Mouse (Mus musculus) frontal cortex, postnatal 14 days (tissue): ENCODE measurements around the gene Dnajc6.

Source experiments
- DNase-seq, 2 experiments: peaks; one replicate each; pipeline ENCODE4 v3.0.0; 2022; ENCODE audit warnings: low spot score in 2 of 2

Gene Dnajc6

DNA sequence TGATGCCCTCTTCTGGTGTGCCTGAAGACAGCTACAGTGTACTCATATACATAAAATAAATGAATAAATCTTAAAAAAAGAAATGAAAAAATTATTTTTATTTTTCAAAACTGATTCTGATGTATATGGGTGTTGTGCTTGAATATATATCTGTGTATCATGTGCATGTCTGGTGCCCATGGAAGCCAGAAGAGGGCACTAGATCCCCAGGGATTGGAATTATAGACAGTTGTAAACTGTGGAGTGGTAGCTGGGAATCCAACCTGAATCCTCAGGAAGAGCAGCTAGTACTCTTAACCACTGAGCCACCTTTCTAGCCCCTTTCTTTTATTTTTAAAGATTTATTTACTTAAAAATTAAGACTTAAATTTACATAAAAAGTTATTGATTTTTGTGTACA lies 9.9 kb downstream of the Dnajc6 start:
- DNase-seq: no peak

DNA sequence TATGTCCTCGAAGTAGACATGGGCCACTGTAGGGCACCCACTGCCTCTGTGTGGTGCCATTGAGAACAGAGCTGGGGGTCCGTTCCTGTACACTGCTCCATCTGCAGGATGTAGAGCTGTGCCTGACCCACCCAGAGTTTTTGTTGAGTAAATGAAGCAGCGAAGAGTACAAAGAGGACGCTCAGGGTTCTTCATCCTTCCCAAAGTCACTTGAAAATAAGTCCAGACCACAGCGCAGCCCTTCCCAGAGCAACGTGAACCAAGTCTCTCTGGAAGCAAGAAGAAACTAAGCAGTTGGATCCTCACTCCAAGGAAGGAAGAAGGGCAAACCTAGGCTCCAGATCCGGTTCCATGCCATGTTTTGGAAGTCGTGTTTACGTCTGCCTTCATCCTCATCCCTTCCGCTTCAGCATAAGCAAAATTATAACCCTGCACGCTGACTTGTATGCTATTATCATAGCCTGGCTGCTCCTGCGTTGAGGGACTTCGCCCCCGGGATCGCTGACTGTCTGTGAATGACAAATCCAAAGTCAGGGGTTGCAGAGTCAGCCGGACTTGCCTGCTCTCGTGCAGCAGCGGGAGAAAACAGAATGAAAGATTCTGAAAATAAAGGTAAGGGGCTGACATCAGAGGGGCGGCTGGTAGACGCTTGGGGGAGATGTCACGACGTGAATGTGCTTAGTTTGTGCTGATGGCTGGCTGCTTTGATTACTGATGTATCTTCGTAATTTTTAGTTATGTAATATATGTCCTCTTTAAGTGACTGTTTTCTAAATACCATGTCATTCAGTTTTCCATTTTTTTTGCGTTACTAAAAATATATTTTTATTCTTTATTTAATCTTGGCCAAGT lies 11.3 kb downstream of the Dnajc6 start:
- peak; percentile 61 to 65 for DNase-seq

DNA sequence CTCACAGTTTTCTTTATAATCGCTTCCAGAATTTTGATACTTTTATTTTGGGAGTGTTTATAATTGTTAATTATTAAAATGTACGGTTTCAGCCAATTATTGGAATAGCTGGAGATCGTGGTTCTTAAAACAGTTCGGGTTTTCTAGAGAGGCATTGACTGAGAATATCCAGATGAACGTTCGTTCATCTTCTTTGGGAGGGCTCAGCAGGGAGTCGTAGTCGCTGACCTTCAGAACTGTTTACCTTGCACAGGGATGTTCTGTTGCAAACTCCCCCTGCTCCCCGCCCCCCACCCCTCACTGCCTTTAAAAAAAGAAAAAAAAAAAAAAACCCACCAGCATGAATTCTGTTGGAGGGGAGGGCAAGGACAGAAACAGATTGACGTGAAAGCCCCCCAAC lies 12.0 kb downstream of the Dnajc6 start:
- DNase-seq: no peak

DNA sequence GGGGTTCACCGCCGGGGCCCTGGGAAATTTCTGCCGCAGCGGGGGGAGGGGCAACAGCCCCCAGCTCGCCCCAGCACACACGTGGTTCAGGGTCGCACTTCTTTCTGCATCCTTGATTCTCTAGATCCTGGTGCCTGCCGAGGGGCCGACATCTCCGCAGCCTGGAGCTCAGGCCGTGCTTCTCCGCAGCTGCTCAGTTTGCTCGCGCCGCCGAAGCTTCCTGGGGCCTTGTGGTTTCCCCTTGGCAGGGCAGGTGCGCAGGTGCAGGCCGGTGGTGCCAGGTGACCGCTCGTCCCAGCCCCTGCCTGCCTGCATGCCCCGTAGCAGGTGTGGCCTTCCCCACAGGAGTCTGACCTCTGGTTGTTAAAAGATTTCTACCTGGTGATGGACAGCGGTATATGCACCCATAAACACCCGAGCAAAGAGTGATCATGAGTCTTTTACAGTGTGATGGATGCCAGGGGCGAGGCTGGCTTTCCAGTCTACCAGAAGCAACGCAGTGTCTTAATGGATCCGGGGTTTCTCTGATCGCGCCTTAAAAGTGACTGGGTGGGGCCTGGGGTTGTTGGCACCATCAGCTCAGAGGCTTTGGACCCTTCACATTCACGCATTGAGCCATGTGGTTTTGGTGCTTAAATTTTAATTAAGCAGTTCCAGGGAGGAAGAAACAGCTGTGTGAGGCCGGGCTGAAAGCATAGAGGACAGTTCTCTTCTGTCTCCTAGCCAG lies 12.6 kb downstream of the Dnajc6 start:
- DNase-seq: peak; percentile 29 to 31

DNA sequence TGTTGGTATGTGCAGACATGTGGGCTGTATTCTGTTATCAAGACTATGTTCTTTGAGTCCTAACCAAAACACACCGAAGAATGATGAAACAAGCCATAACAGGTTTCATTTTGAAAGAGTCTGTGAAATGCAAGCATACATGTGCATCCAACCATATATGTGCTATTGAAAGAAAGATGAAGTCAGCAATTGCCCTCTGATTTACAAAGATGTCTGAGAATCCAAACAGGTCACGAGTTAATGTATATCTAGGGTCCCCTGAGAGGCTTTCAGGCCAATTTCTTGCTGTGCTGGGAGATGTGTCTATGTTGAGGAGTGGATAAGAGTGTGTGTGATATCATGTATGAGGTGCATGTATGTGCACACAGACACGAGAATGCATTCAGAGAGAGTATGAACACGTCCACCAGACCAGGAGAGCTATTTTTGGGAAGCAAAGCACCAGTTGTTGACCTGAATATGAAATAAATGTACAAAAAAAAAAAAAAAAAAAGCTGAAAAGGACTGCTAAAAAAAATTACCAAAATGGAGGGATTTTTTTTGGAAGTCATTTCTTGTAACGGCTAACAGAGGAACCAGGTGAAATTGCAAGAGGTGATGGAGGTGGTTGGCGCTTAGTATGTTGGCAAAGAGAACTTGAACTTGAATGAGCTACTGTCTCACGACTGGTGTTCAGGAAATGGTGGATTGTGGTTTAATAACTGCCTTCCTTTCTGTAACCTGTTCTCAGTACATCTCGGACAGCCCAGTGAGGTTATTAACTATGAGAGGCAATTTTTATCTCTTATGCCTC lies 13.9 kb downstream of the Dnajc6 start:
- no peak for DNase-seq

DNA sequence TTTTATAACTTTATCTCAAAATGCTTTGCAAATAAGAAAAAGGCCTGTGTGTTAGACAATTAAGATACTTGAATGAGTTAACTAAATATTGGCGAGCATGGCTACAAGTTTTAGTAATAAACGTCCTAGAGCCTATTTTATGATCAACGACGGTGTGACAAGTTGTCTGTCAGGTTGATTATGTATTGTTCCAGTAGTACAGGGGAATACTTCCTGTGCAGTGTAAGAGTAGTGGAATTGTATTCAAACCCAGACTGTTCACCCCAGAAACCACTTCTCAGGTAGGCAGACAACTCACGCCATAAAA lies 14.4 kb downstream of the Dnajc6 start:
- no peak for DNase-seq

DNA sequence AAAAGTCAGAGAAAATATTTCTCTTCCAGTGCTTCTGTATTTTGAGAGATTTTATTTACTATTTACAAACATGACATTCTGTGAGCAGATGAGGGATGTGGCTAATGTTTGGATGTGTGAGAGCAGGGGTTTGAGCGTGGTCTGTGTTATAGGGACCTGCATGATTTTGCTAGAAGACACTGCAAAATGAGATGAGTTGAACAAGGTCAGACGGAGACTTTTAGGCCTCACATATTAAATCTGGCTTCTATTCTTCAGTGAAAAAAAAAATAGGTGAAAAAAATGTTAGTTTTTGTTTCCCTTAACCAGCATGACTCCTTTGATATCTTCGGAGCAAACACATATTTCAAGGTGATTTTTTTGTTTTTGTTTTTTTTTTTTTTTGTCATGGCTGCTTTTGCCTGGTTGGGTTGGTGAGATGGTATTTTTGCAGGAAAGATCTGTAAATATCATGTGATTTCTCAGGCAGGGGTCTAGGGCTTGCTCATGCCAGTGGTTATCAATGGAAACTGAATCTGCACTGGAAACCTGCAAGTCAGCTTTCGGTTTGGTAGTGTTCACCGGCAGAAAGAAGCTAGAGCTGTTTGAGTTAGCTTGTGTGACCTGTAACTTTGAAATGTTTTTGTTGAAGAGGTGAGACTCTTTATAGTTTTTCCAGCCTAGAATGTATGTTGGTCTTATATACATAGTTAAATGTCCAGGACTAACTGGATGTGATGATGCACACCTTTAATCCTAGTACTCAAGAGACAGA lies 15.5 kb downstream of the Dnajc6 start:
- DNase-seq: no peak

DNA sequence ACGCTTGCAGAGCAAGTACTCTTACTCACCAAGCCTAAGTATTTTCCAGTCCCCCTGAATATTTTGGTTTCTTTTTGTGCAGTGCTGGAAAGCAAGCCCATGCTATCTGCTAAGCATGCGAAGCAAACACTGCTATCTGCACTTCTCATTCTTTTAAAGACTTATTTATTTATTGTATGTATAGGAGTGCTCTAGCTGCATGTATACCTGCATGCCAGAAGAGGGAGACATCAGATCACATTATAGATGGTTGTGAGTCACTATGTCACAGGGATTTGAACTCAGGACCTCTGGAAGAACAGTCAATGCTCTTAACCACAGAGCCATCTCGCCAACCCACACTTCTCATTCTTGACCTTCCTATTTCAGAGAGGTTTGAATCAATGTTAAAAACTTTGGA lies 16.8 kb downstream of the Dnajc6 start:
- DNase-seq: no peak

DNA sequence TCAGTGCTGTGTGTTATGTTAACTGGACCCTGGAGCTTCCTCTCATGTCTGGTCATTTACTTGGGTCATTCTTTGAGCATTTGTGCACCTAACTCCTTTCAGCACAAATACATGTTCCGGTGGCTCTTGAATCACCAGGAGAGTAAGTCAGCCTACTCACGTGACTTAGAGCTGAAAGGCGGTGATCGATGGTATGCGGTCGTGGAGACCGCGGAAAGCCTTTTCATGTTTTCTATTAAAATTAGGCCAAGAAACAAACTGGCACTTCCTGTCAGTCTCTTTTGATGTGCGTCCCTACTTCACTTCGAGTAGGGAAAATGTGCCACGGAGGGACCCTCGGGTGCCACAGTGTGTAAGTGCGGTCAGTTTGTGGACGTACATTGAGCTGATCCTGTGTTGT lies 19.4 kb downstream of the Dnajc6 start:
- no peak for DNase-seq

DNA sequence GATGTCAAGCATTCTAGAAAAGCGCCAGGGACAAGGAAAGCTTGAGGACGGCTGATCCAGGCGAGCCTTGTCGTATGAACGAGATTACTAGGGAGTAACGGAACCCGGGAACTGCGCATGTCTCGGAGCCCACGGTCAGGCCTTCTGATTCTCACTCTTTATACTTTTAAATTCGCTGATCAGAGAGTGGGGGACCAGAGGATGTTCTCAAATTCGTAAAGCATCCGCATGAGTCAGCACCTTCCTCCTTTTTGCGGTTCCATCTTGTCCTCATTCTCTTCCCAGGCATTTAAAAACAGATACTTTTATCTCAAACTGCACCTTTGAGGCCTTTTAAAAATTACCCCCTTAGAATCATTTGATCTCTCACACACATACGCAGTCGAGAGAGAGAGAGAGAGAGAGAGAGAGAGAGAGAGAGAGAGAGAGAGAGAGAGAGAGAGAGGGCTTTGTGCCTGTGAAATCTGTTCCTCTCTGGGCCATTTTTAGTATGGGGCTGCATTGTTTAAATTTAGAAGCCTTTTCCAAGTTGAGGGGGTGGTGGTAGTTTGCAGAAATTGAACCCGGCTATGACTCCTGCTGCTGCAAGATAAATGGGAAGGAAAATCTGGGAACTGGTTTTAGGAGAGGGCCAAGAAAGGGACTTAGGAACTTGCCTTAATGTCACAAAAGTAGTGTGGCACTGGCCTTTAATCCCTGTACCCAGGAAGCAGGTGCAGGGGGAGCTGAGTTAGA lies 20.2 kb downstream of the Dnajc6 start:
- no peak for DNase-seq

DNA sequence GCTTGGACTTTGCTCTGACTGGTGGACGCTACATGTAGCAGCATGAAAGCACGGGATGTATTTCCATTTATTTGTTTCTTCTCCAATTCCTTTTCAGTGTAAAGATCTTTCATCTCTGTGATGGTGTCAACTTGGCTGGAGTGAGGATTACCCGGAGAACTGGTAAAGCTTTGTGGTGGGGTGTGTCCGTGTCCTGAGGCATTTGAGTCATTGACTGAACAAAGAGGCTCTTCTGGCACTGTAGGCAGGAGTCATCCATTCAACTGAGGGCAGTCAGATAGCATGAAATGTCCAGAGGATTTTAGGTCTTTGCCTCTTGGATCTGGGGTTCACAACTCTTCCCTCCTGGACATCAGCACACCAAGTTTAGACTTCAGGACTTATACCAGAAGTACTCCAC lies 35.5 kb downstream of the Dnajc6 start:
- DNase-seq: no peak

DNA sequence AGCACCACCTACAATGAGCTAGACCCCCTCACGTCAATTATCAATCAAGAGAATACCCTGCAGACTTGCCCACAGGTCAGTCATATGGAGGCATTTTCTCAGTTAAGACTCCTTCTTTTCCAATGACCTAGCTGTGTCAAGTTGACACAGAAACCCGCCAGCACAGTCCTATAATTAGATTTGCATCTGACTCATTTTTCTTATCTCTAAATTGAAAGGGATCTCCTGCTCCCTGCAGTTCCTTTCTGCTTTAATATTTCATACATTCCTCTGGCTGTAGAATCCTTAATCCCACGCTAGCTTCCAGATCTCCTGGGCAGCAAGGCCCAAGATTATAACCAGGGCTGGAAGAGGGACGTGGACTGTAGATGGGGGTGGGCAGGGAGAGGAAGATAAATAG lies 44.1 kb downstream of the Dnajc6 start:
- DNase-seq: no peak

DNA sequence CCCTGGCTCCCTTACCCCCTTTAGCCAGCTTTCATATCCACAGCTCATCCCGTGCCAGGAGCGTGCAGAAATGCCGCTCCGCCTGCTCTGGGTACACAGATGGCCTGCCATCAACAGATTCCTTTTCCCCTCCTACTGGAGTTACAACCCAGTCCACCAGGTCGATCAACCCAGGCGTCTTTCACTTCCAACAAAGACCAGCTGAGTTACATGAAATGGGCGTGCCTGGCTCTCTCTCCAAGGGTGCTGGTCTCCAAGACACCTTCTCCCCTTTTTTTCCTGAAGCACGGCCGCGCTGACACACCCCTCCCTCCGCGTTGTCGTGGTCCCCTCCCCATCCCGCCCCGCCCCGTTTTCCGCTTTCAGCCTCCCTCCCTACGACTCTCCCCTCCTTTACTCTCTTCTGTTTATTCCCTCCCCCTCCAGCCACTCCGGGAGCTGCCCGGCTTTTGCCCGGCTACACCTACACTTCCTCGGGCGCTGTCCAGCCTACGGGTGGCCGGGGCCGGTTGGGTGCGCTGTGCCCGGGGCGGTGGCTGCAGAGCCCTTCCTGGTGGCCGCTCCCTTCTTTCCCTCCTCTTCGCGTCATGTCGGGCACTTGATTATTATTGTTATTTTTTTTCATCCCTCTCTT lies 53.6 kb downstream of the Dnajc6 start:
- no peak for DNase-seq

DNA sequence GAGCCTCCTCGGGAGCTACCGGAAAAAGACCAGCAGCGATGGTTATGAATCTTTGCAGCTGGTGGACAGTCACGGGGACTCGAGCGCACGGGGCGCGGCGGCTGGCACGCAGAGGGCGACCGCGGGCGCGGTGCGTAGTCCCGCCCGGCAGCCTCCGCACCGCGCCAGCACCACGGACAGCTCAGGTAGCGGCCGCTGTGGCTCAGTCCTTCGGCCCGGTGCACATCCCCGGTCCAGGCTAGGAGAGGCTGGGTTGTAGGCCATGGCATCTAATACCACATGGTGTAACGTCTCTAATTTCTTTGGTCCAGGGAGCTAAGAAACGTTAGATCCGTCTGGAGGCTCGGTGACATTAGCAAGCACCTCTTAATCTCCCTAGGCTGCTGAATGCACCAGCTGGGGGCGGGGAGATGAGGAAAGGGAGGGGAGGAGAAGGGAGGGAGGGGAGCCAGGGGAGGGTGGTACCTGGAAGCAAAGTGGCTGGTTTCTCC lies 54.3 kb downstream of the Dnajc6 start:
- DNase-seq: no peak

DNA sequence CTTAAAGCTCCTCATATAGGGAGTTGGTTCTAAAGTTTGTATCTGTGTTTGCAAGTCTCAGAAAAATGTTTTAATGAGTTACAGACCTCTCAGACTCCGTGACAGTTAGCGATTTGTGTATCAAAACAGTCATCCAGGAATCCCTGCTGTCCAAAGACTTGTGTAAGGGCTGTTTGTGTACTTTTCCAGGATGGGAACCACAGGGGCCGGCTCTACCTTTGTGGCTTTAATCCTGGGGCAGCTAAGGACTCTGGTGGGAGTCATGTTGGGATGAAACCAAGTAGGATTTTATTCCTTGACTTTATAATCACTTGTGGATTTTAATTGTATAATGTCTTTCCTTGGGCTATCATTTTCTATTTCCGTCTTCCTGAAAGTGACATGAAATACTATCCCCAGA lies 55.0 kb downstream of the Dnajc6 start:
- DNase-seq: no peak

DNA sequence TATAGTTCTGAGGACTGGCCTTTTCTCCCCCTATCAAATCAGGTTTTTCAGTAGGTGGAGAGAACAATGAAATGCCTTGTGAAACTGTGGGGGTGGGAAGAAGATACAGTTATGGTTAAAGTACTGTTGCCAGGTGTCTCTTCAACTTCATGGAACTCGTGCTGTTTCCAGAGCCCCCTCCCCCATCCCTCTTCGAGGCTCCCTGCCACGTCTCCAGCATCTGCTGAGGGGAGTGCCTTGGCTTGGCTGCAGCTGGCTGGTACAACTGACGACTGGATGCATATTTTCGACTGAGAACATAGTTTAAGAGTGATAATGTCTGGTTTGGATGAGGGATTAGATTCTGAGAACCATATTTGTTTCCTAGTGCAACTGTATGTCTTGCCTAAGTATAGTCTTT lies 55.9 kb downstream of the Dnajc6 start:
- DNase-seq: no peak

DNA sequence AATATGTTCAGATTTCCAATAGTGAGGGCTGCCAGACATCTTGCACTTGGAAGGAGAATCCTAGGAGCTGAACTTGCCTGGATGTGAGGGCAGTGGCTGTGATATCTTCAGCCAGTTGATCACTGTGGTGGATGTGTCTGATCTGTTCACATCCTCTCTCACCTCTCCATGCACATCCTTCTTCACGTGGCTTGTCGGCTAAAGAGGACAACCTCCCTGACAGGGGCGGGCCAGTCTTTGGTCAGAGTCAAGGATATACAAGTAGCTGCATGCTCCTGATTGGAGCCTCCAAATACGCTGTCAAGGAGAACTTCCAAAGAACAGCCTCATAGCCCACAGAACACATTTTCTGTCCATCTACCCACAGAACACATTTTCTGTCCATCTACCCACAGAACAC lies 58.6 kb downstream of the Dnajc6 start:
- DNase-seq: no peak

DNA sequence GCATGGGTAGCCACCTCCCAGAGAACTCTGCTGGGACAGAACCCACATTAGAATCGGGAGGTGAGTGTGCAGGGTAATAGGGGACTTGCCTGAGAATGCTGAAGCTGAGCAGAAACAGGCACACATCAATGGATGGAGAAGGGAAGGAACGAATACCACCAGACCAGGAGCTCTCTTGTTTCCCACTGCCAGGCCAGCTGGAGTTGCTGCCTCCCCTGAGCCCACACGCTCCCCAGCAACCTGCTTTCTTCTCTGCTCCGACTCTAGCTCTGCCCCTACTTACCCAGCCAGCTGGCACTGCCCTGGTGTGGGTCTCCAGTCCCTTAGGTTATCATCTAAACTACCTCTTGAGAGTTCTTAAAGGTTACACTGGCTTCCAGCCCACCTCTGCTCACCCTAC lies 63.7 kb downstream of the Dnajc6 start:
- no peak for DNase-seq

DNA sequence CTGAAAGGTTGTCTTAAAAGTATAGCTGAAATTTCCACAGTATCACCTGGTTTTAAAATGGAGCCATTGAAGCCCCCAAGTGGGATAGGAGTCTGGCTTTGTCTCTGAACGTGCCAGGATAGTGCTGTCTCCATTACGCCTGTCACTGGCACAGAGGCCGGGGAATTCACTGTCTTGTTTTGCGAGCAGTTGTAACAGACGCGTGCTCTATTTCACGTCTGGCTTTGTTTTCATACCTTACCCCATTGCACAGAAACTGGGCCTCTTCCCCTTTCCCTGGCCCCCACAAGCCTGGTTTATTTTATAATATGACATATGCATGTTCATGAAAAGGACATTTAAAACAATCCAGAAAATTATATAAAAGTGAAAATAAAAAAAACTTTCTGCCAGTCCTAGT lies 66.4 kb downstream of the Dnajc6 start:
- DNase-seq: no peak

DNA sequence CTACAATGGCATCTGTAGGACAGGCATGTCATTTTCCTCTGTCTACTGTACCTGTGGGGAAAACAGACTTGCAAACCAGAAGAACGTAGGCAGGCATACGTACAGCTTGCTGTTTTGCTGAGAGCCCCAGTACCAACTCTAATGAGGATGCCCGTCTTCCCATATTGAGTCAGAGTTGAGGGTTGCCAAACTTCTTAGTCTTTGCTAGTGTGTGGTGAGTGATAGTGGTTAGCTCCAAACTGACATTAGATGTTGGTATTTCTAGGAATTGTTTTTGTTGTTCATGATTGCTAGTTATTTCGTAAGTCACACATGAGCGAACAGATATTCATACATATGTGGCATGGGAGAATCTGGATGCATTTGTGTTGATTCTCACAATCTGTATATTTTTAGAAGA lies 67.2 kb downstream of the Dnajc6 start:
- DNase-seq: no peak
